Mouse (Mus musculus) adrenal gland, adult 18-20 months (tissue): Measurements from ENCODE around the gene P2ry13. TPM values are rescaled to one million over a fixed set of nuclear protein-coding genes. Genes with fewer than 3 reads are reported as not detected.

Experiments
- DNase-seq, 2 experiments: peaks; one replicate each; pipeline ENCODE4 v3.0.0; 2021 to 2022; ENCODE audit warnings: low spot score in 2 of 2
- long read RNA-seq, 2 experiments: library from polyadenylated mRNA; stranded (forward); transcript quantifications; one replicate each; pipeline ENCODE4 v2.0.0; 2021
- total RNA-seq, 2 experiments: library from RNA; stranded (reverse); gene quantifications; 1 replicate in 1 of 2; 2 replicates in 1 of 2; pipeline ENCODE4 v1.2.3; 2021

The P2ry13 gene
- 1 to 10 TPM in 1 of 2 experiments, under 1 TPM in 1; 0.80 to 1.2 TPM for total RNA-seq
- long read RNA-seq, experiment 1, partial matches to known transcripts: 0 of 1 reads
- long read RNA-seq, experiment 1, other reads (novel, unspliced or antisense): 0 of 1 reads
- long read RNA-seq, experiment 2: 0 reads

DNA sequence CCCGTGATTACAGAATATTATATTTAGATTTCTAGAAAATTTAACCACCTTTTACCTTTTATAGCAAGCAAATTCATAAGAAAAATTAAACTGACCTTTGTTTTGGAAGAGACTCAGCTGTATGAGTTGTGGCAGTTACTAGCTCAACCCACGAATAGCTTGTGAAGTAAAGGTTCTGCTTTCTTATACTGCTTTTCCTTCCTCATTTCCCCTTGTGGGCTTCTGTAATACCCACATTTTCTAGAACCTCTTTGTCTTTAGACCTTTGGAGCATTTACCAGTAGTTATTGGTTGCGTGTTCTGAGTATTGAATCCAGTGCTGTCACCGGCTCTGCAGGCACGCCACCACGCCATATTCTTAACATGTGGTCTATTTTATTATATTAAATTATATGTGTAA, at the start of gene P2ry13:
Gene P2ry13 (minus strand): TSS at position 156 of the 400 bp plus-strand sequence.
- no peak for DNase-seq

DNA sequence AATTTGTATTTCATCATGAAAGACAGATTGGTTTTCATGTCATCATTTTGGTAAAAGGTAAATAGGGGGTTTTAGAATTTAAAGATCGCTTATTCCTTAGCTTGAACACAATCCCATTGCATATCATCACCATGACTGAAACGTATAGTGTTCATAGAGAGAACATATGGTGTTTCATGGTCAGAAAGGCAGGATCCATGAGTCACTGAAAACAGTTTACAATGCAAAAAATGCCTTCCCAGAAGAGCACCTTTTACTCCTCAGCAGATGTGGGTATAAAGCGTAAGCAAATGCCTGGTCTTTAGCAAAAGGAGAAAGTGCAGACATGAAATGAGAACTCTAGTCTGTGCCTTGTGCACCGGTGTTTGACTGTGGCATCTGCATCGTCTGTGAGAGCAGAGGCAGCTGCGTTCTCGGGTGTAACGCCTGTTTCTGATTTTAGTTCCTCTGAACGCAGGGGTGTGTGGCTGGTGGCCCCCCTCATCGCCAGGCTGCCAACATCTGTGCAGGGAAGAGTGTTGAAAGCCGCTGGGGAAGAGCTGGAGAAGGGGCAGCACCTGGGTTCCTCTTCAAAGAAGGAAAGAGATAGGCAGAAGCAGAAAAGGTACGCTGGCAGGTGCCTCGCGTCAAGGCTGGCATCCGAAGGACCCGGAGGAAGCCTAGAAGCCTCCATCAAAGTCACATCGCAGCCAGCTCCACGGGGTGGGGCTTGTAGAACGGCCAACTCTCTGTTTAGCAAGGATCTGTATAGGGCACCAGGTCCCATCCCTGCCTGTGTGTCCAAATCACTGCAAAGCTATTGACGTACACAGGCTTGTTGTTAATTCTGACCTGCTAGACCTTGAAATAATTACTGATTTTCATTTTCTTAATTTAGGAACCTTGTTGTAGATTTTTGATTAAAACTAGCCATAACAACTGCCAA, 47.3 kb upstream of the P2ry13 start:
- no peak for DNase-seq

DNA sequence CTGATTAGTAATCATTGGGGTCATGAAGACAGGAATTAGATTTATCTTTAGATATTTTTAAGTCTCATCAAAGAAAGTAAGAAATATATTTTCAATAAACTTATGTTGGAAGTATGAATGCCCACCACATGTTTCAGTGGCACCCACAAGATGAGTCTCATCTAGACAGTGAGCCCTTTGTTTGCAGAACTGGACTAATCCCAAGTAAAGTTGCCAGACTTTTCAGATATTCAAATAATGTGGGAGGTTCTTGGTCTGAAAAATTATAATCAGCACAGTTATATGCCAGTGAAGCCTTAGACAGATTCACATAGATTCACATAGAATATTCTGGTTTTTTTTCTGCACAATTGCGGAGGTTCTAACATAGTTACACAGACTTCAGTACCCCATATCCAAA, 39.8 kb upstream of the P2ry13 start:
- no peak for DNase-seq

DNA sequence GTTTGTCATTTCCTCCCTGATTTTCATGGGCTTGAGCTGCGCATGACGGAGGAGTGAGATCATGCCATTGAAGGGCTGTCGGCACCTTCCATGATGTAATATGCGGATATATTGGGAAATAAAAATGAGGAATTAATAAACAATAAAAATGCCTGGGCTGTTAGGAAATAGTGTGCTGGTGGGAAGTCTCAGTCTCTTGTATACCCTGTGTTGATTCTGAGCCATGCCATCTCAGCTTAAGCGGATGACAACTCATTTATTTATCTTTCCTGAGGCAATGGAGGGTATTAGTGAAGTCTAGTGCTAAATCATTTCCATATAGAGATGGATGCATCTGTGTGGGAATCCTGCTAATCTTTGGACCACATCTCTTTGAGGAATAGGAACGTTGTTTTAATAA, 37.3 kb upstream of the P2ry13 start:
- DNase-seq: no peak

DNA sequence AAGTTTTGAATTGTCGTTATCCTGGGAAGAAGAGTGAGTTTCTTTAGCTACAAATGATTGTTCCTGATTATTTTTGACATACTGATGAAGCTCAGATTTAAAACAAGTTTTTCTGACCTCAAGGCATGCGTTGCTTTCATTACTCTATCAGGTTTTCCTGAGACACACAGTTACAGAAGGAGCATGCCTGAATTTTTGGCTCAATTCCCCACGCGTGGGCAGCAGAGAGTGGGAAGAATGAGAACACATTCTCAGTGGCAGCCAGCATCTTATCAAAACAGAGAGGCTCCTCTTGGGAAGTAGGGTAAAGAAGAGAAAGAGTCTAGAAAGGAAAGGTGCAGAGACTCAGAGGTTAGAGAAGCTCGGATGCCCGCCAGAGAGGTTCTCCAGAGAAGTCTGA, 32.7 kb upstream of the P2ry13 start:
- DNase-seq: no peak

DNA sequence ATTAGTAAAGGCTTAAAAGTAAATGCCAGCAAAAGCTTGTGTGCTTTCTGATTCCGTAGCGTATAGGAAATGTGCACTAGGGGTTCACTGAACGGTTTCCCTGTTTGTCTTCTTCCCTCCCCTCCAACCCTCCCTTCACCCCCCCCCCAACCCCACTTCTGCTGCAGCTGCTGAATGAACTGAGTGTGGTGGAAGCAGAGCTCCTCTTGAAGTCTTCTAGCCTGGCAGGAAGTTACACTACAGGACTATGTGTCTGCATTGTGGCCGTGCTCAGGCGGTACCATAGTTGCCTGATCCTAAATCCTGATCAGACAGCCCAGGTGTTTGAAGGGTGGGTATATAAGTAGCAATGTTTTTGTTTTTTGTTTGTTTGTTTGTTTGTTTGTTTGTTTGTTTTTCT, 24.2 kb upstream of the P2ry13 start:
- no peak for DNase-seq

DNA sequence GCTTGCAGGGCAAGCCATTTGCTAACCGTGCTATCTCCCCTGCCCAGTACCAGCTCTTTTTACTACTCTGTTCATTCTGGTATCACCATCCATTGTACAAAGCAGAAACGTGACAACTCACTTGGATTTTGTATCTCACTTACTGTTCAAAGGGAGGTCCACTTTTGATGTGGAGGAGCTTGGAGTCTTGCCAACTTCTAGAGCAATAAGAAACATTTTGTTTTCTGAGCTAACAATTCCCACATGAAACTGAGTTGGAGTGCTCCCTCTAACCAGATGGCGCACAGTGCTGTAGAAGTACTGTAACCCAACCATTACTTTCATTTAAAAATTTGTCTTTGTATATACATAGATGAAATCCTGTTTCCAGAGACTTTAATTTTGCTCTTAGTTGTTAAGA, 20.2 kb upstream of the P2ry13 start:
- DNase-seq: no peak

DNA sequence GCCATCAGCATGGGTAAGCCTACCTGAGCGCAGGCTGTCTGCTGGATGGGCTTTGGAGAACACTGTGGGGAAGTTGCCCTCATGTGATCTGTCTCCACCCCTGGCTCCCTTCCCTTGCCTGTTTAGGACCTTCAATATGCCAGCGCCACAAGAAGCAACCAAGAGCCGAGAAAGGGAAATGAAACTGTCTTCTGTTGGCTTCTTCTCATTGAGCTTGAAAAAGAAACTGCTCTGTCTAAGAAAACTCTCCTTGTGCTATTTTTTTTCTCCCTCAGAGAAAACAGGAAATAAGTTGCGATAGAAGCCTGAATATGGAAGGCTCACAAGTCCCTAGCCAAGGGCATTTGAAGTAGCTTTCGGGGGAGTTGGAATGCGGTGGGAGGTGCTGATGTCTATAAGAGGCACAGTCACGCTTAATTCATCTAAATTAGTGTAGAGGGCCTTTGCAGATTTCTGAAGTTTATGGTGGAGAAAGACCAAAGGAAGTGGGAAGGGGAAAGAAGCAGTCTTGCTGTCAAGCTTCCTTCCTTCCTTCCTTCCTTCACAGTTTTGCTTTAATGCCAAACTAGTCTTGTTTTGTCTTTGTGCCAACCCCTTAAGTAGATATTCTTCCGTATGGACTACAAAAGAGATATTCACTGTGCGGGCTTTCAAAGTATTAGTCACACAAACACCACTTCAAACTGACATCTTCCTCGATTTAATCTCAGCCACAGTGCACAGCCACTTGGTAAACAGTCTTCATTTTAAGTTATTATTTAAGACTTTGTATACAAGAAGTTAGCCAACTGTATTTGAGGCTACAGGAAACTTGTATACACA, 18.3 kb upstream of the P2ry13 start:
- no peak for DNase-seq

DNA sequence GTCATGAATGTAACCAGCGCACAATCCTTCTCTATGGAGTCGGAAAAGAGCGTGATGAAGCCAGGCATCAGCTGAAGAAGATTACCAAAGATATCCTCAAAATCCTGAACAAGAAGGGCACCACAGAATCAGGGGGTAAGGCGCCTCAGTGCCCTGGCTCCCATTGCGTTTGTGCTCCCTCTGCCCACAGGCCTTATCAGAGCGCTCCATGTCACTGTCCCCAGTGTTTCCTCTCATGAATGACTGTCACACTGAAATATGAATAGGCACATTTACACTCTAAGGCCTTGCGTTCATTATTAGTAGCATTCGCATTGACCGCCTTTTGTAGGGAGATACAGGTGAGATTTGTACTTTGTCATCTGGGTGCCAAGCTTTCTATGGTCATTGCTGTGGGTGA, 17.0 kb upstream of the P2ry13 start:
- no peak for DNase-seq

DNA sequence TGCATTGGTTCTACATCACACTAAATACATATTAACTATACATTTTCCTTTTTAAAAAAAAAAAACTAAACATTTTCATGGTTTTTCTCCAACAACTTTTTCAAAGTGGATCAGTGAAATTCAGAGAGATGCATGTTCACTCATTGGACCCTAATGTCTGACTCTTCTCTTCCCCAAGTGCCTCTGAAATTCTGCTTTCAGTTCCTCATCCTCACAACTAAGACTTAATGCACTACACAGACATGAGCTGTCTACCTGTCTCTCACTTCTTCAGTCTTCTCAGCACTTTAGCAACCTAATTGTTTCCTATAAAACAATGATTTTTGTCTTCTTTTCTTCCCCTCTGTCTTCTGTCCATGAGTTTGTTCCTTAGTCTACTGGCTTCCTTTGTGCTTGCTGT, 14.7 kb upstream of the P2ry13 start:
- no peak for DNase-seq

DNA sequence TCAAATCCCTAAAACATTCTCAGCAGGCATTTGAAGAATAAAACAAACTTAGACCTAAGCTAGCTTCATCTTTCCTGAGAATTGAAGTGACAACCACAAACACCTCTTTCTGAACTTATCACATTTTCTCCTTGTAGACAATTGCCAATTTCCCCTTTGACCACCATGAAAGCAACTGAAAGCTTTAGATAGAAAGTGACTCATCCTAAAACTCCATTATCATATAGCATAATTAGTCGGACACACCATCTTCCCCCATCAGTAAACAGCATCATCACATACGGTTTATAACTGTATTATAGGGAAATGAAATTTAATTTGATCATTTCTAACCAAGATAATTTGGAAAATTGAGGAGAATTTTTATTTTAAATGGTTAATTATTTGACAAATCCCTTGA, 11.6 kb upstream of the P2ry13 start:
- DNase-seq: no peak

DNA sequence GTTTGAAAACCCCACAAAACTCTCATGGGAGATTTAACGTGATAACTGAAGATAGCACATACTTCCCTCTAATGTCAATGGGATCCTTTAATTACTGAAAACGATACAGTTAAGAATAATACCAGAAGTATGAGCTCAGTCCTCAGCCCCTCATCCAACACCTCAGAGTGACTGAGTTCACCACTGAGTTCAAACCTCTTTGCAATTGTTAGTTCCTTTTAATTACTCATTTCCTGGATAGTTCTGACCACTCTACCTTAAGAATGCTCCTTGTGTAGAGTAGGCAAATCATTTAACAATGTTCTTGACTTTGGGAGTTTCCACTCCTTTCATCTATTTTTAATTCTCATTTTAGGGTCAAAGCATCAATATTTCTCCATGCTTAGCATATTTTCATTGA, 8.6 kb upstream of the P2ry13 start:
- DNase-seq: no peak

DNA sequence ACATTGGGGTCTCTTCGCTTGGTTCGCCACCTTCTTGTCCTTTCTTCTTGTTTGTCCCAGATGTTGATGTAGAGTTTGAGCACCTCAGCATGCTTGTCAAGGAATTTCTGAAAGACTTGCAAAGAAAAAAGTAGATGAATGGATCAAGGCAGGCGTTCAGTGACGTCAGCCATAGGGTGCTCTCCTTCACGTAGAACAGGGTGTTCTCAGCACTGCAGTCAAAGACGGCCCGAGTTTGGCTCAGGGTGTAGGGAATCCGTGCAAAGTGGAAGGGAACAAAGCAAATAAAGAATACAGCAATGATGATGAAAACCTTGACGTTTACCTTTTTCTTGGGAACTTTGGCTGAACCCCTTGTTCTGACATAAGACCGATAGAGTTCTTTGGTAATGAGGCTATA, 6.5 kb upstream of the P2ry13 start:
- DNase-seq: no peak

DNA sequence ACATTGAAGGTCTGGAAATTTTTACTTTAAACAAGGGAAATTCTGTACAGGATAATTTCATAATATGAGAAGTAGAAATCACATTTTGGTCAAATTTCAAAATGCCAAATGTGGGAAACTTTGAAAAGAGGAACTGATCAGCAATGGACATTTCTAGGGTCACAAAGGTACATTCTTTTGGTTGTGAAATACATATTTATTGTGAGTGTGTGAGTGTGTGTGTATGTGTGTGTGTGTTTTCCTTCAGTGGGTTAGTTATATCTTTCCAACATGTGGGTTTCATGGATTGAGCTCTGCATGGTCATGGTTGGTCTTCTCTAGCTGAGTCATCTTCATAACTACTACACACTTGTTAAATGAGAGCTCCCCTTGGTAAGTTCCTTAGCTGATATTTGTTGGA, 1.7 kb upstream of the P2ry13 start:
- DNase-seq: no peak

DNA sequence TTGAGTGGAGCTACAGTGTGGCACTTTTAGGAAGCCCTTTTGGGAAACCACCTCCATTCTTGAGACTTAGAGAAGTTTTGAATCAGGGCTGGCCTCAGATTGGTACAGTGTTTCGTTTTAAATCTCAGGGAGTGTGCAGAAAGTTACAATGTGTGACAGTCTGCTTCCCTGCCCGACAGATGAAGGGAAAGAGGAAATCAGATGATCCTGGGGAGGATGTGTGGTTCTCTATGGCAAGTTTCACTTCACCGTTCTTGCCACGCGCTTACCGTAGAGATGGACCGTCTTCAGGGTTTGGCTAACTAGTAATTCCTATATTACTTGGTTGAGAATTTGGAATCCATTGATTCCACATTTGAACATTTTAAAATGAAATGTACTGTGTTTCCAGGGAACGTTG, 1.1 kb upstream of the P2ry13 start:
- DNase-seq: no peak

DNA sequence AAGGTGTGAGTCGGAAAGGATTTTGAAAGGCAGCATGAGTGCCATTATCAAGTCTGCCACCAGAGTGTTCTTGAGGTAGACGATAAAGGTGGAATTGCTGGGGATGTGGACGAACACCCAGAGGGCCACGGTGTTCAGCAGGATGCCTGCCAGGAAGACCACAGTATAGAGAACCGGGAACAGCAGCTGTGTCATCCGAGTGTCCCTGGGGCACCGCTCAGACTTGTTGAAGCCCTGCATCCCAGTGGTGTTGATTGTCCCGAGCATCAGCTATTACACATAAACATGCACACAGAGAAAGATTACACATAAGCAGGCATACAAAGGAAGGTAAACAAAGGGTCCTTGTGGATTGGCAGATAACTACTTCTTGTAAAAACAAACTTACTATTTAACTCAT, 593 bp downstream of the P2ry13 start:
- DNase-seq: no peak

DNA sequence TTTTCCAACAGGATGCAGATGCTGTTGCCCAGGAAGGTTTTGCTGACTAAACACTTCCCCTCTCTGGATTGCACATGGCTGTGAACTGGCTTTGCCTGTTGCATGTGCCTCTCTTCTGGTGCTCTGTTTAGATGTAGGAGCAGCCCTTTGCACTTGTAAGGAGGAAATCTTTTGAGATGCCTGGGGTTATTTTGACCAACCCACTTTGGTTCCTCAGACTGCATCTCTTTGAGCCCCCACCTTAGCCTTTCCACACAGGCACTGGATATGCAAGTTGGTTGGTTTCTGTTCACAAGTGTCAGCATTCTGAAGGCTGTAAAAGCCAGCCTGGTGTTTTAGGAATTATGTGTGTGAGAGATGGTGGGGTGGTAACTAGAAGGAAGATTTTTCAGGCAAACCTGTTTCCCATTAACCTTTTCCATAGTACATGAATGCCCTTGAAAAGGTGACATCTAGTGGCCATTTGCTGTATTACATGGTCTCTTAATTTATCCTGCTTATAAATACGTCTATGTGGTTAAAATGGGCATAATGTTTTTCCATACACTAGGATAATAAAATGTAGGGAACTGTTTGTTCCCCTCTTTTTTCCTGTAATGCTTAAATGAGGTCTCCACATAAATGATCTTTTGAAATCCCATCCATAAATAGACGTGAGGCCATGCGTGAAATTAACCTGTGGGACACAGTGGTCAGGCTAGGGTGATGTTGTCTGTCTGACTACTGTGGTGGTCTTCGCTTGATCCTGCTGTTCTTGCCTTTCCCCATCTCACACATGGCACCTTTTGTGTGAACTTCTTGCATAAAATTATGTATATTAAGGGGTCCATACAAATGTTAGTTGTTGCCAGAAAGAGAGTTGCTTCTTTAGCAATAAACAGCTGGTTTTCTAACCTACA, 1.8 kb downstream of the P2ry13 start:
- DNase-seq: peak in 1 of 2 experiments; percentile 30

DNA sequence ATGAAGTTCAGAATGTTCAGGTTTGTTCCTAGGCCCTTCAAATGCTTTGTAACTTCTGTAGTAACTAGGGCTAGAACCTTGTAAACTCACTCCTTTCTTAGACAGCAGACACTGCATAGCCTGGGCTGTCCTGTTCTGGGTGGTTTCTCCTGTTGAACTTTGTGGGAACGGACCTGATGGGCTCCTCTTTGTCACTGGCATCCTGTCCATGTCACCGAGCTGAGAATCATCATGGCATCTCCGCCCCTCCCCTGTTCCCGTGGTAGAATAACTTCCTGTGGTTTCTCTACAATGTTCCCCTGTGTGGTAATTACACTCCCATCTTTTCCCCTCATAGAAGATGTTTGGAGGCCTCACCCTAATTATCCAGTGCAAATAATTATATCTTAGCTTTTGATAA, 4.7 kb downstream of the P2ry13 start:
- DNase-seq: no peak

DNA sequence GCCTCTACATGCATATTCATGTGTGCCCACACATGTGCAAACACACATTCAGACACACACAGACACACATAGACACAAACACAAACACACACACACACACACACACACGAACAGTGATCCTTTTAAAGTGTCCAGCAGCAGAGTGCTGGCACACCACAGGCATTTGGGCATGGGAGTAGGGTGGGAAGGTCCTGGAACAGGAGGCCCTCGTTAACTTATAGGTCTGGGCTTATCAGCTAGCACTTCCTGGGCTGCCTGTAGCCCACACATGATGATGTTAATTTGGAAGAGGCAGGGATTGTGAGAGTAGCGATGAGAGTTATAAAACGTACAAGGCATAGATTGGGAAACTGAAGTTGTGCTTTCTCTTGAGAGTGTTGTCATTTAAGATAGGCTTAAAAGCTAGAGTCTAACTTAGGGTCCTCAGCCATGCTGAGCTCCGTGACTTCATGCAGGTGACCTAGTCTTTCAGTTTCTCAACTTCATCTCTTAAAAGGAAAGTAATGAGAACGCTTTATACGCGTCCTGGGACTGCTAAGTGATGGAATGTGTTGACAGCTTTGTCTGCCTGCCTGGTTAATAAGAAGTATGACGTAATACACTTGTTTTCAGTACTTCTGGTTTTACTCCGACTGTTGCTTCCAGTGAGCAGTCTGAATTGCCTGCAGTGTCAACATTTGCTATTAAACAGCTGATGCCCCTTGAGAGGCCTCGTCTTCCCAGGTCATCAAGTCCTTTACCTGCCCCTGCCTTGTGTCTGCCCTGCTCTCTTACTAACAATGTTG, 5.8 kb downstream of the P2ry13 start:
- DNase-seq: no peak
